Mouse (Mus musculus): ENCODE measurements at regions not wholly inside any gene's neighbourhood (a gene's known extent, or its start where the extent isn't known, plus 50 kb on each side); places are given as distances from the start of the nearest gene placed in this dataset.

DNA sequence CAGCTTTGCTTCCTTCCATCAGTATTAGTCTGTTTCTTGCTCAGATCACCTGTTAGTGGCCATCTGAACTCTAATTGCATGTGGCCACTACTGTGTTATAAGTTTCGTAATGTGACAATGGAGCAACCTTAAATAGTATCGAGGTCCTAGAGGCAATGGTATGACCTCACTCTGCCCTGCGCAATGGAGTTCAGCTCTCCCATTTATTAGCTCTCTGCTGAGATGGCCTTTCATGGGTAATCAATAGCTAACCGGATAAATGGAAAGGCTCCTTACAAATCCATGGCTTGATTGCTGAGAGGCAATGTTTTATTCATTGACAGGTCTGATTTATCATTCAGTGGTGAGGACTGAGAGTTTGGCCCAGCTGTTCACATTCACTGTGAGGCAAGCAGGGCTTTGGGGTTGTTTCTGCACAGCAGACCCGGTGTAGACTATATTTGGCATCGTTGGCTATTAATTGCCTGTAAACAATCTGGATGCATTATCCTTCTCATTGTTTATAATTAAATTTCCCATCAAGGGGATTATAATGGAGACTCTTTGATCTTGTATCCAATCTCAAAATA, 543.9 kb downstream of the Plekhb2 start:
- no peak for TF ChIP-seq EP300 (optimal IDR thresholded peaks at IDR 0.05)
- TF ChIP-seq CTCF (IDR thresholded peaks at IDR 0.05; ENCODE audit: low read depth) = no peak

Data from stomach, postnatal 0 days (tissue).